Mouse (Mus musculus) urinary bladder, postnatal 25 days (tissue): ENCODE measurements around the gene Cluh.
A peak's percentile ranks its signal among the peaks of the same experiment; 100 is the strongest.

Source experiments
- DNase-seq: peaks from one replicate; pipeline ENCODE4 v3.0.0; 2022; ENCODE audit warnings: low spot score

Cluh gene

DNA sequence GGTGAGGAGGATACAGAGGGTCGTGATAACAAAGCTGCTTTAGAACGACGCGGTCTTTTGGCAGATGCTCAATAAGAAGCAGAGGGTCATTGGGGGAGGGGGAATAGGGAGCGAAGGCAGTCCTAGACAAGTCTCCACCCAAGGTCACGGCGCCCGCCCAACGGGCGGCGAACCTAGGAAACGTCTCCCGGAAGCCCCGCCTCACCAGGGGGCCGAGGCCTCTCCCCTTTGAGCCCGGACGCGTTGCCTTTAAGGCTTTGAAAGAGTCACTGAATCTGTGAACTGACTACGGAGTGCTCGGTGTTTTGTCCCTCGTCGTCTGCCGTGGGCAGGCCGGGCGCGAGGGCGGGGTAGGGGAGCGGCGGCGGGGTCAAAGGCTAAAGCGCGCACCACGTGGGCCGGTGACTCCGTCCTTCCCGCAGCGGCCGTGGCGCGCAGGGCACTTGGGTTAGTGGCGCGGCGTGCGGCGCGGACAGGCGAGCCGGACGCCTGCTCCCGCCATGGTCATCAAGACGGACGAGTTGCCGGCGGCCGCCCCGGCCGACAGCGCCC is at the start of gene Cluh:
Gene Cluh (plus strand): TSS at position 401 of the 552 bp plus-strand sequence.
- DNase-seq: peak; percentile 98

DNA sequence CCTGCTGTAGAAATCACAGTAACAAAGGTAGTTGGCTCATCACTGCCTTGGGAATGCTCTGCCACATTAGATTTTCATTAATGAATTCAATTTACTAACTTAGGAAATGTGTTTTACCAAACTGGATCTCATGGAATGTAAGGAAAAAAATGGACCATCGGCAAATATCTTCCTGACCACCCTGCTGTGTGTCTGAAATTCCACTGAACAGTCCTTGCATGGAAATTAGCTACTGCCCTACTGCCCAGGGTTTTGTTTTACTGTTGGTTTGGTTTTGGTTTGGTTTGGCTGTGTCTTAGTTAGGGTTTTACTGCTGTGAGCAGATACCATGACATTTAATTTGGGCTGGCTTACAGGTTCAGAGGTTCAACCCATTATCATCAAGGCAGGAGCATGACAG is 47.0 kb upstream of the Cluh start:
- no peak for DNase-seq

DNA sequence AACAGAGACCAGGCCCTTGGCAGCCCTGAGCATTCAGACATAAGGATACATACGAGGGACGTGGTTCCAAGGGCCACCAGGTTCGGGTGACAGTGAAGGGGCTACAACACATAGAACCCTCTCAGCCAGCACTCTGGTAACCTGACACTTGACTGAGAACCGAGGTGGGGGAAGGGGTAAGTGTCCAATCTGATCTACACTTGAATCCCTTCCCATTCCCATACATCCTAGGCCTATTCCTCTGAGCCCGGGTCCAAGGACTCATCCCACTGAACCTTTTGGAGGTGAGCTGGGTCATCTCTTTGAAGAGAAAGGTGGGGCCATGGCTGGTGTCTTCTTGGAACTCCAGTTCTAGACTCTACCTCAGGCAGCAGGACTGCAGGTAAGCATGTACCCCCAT is 39.2 kb upstream of the Cluh start:
- no peak for DNase-seq

DNA sequence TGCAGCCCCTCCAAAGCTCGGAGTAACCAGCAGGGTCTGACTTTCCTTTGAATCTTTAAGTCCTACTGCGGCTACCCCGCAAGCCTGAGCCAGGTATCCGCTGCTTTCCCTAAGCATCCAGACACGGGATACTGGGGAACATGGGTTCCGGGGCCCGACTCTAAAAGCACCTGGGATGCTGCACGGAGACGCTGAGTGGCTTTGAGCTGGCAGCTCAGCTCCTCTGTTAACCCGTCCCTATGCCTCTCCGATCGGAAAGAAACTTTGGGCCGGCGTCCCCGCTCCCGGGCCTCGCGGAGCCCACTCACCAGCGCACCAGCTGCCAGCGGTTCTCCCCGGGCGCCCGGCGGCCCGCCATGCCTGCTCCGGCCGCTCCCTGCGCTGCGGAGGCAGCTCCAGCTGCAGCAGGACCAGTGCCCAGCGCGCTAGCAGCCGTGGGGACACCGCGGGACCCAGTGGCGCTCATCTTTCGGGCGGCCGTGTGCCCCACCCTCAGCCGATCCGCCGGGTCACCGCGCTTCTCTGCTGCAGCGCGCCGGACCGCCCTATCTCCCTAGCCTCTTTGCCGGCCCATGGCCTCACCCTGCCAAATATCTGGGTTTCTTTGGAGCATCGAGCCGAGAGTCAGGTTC is 38.6 kb upstream of the Cluh start, which contains the start of gene Rap1gap2:
Gene Rap1gap2 (minus strand): TSS at position 371 of the 632 bp plus-strand sequence.
- DNase-seq: no peak

DNA sequence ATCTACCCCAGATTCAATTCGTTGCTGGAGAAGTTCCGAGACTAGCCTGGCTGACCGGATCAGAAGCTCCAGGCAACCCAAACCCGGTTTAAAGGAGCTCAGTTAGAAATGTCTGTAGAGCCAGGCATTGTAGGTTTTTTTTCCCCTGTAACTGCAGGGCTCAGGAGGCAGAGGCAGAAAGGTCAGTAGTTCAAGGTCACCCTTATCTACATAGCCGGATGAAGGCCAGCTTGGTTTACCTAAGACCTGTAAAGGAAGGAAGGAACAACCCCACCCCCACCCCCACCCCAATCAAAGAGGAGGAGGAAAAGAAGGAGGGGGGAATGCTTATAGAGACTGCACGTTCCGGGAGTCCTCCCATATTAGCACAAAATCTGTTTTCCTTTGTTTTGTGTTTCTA is 37.9 kb upstream of the Cluh start:
- no peak for DNase-seq

DNA sequence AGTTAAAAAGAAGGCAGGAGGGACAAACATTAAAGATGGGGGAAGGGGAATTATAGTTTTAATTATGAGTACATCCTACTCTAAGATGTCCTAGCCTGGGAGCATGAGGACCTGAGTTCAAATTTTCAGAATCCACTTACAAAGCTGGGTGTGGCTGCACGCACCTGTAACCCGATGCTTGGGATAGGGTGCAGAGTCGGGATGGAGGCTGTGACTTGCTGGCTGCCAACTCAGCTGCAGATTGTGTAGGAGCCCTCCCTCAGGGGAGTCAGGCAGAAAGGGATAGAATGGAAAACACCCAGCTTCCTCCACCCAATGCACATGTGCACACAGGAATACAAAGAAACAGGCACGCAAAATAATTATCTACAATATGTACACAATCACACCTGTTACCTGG is 35.9 kb upstream of the Cluh start:
- DNase-seq: no peak

DNA sequence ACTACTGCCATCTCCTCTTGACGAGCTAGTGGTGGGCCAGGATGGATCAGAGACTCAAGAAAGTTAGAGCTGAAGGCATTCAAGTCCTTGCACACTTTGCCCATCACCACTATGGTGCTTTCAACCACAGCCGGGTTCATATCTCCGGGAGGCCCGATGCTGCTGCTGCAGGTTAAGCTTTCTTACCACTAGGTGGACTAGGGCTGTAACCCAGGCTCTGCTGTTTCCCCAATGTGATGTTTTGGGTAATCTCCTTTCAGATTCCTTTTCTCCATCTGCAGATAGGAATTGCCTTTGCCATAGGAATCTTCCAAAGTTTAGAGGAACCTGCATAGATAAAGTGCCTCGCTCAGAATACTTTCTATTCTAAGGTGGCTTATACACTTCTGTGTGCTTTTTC is 33.7 kb upstream of the Cluh start:
- no peak for DNase-seq

DNA sequence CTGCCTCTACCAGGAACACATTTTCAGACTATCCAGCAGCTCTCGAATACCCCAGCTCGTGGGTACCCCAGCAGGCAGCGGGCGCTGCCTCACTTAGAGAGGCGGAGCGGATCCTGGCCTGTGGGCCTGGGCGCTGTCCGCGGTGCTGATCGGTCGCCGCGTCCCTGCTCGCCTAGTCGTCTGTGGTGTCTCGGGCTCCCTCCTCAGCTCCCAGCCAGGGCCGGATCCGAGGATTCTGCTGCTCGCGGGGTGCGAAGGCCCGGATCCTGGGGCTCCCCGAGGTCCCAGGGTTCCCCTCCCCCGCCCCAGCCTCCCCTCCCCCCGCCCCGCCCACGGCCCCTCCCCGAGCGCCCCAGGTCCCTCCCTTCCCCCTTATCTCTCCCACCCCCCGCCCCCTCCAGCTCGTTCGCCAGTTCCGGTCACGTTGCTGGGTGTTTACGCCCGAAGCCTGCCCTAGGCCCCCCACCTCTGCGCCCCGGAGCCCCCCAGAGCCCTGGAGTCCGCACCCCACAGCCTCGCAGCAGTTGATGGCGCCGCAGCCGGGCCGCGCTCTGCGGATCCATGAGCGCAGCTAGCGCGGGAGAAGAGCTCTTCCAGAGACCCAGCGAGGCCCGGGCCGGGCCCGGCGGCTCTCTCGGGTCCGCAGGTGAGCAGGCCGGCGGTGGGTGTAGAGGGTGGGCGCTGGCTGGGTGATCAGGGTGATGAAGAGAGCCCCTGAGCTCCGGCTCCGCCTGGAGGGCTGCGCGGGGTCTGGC is 29.9 kb upstream of the Cluh start, which contains the start of gene Ccdc92b:
Gene Ccdc92b (plus strand): TSS at position 405 of the 755 bp plus-strand sequence.
- peak; percentile 83 for DNase-seq

DNA sequence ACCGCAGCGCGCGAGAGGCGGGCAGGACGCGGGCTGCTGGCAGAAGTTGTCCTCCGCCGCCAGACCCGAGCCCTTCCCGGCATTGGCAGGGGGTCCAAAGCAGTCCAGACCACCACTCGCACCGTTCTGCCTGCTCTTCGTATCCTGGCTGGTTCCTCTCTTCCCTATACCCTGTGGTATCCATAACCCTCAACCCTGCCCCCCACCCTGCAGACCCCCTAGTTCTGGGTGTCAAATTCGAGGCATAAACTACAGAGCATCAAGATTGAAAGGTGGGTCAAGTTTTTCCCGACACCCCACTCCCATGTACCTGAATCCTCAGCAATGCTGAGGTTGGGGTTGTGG is 29.4 kb upstream of the Cluh start:
- no peak for DNase-seq

DNA sequence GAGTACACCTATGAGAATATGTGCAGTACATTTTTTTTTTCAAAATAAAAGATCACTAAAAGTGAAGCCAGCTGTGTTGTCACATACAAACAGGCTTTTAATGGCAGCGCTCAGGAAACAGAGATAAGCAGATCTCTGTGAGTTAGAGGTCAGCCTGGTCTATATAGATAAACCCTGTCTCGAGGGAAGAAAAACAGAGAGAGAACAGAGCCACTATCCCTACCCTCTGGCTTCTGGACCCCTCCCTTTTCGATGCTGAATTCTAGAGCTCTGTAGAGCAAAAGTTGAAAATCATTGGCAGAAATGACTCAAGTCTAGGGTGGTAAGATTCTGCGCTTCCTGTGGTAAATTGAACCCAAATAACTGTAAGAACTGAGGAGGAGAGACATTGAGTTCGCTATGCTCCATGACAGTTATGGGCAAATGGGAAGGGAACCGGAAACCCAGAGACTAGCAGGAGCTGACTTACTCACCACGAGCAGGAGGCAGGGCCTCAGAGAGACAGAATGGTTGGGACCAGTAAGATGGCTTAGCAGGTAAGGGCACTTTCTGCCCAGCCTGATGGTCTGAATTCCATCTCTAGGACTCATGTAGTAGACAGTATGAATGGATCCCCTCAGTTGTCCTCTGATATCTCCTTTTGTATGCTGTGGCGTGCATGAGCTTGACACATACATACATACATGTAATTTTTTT is 27.2 kb upstream of the Cluh start:
- no peak for DNase-seq

DNA sequence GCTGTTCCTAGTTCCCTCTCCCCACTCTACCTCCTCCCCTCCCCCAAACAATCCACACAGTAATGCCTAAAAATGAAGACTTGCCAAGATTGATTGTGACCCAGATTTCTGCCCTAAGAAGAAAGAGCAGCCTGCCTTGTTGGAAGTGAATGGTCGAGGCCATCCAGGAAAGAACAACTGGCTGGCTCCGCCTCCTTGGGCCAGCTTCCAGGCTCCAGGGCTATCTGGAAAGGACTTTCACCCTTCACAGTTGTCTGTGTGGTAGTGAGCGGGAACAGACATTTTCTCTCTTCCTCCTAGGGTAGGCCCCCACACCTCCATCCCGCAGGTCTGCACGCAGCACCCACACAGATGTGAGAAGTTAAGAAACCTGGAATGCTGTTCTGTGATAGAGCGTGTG is 25.6 kb upstream of the Cluh start:
- no peak for DNase-seq

DNA sequence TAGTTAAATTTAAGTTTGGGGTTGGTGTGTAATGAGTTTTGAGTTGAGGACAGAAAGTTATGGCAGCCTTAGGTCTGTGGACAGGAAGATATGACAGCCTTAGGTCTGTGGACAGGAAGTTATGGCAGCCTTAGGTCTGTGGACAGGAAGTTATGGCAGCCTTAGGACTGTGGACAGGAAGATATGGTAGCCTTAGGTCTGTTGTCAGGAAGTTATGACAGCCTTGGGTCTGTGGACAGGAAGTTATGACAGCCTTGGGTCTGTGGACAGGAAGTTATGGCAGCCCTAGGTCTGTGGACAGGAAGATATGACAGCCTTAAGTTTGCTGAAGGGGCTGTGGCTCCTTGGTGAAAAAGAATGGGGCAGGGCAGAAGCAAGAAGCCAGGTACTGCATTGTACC is 24.0 kb upstream of the Cluh start:
- no peak for DNase-seq

DNA sequence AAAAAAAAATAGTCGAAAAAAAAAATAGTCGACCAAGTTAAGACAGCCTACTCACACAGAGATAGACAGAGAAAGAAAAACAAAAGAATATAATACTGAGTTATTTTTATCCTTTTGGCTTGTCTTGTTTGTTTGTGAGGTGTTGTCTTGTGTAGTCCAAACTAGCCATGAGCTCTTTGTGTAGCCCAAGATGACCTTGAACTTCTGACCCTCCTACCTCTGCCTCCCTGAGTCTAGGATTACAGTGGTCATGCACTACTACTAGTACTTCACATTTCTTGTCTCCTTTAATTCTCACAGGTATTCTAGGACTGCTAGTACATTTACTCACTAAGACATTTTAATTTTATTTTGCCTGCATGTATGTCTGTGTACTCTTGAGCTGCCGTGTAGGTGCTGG is 21.8 kb upstream of the Cluh start:
- no peak for DNase-seq

DNA sequence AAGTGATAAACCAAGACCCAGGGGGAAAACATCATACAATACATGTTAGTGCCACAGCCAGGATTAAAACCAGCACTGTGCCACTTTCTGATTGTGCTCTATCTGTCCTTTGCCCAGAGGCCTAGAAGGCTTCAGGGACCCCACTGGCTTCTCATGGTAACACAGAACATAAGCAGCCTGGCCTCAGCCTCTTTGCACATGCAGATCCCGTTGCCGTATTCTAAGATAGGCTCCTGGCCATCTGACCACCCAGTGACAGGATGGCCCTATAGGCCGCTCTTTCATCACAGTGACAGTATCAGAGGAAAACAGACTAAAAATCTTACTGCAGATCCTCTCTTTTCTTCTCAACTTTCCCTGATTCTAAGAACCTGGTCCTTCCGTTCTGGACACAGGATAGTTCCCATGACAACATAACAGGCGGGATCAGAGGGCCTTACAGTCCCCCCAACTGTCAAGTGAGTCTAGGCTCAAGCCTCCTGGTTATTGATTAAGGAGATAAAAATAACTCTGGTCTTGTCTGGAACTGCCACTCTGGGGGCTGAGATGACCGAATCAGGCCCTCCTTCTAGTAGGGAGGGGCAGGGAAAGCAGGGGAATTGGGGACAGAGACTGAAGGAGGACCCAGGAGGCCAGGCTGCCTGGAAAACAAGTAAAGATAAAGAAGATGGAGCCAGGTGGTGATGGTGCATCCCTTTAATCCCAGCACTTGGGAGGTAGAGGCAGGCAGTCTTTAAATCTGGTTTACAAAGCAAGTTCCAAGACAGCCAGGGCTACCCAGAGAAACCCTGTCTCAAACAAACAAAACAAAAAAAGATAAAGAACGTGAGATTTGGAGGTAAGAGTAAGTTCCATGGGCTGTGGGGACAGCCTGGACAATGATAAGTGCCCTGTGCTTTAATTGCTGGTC is 17.2 kb upstream of the Cluh start:
- DNase-seq: no peak

DNA sequence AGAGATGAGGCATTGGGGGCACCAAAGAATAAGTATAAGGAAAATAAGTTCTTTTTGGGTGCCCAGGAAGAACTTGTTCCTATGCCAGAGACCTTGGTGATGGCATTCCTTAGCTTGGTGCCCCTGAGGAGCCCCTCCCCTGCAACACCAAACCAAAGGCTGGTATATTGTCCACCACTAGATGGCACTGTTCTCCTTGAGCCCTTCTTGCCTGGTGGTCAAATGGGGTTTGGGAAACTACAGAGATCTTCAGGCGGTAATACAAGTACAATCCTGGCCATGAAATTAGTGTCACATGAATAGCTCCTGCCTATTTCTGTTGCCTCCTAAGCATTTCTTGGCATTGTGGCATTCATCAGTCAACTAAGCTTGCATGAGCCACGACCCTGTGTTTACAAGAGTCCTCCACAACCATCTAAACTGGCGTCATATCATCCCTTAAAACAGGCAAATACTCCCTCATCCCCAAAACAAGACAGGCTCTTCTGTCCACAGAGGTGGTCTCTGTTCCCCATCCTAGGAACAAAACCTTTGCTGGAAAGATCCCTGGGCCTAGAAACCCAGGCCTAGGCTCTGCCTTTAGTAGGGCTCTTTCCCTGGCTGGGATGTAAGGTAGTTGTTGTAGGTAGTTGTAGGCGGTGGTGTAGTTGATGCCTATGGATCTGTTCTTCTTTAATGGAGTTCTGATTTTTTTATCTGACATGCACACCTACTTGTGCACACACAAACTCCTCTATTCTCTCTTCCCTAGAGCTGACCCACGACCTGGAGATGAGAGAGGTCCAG is 14.6 kb upstream of the Cluh start:
- peak; percentile 56 for DNase-seq

DNA sequence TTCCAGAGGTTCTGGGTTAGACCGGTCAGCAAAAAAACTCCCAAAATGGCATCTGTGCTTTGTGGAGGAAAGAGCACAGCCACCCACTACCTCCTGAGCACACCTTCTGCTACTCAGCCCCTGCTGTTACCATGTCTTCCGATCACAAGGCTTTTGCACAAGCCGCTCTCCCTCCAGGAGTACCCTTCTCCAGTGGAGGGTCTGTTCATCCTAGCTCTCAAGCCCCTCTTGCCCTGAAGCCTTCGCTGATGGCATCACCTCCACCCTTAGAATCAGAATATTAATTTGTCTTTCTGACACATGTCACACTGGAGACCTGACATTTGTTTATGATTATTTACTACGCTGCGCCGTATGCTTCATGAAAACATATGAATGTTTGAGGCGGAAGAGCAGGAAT is 11.8 kb upstream of the Cluh start:
- no peak for DNase-seq

DNA sequence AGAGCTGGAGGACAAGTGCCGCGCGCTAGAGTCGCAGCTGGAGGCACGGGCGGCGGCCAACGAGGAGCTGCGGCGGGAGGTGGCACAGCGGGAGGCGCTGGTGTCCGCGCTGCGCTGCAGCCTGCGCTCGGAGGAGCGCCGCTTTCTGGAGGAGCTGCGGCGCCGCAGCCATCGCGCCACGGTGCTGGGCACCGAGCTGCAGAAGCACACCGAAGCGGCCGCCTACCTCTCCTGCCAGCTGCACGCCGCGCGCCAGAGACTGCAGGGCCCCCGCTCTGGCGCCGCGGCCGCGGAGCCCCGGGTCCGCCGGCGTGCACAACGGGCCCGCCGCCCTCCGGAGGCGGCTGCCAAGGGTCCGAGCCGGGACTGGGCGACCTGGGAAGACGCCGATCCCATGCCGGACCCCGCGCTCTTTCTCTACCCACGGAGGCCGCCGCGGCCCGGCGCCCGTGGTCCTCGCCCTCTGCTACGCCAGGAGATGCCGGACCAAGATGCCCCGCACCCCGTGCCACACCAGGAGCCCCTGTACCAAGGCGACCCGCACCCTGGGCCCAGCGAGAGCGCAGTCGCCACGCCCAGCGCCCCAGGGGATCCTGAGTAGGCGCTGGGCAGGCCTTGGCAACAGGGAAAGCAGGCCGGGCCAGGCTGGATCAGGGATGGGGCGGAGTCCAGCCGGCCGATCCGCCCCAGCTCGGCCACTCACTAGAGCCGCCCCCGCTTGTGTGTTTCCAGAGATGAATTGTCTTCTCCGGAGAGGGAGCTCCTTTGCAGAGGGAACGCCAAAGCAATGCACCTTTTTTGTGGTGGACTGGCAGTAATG is 11.1 kb upstream of the Cluh start:
- peak; percentile 72 for DNase-seq

DNA sequence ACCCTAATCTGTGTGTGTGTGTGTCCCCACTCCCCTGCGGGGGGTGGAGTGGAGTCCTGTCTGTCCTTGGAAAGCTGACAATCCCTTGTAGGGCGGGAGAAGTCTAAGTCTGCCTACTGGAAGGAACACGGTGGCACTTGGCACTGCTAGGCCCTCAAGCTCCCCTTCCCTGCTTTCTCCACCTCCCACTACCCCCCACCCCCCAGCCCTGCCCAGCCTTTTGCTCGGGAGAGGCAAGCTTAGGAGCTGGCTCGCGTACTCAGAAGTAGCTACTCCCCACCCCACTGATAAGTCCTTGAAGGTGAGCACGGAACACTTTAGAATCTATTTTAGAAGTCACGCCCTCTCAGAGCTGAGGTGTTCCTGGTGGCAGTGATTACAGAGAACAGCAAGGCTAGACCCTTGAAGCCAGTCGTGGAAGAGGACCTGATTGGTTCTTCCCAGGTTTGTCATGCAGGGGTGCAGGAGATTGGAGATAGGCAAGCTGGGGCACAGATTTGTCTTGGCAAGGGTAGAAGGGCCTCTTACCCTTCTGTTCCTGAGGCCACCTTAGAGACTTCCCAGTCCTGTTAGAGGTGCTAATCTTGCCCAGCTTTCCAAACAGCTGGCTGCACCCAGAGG is 10.4 kb upstream of the Cluh start:
- DNase-seq: no peak

DNA sequence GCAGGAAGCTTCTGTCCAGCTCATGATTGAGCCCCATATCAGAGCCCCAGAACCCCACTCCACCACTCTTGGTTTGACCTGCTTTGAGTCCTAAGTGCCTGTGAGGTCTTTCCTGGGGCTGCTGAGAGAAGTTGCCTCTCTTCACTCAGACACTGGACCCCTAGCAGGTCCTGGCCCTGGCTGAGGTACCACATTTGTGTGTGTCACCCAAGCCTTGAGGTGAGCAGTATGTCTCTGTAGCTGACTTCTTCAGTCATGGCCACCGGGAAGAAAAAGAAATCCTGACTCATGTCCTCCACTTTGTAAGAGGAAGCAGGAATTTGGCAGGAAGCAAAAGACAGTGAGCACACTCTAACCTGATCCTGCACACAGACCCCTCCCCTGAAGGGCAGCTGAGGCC is 9.7 kb upstream of the Cluh start:
- no peak for DNase-seq

DNA sequence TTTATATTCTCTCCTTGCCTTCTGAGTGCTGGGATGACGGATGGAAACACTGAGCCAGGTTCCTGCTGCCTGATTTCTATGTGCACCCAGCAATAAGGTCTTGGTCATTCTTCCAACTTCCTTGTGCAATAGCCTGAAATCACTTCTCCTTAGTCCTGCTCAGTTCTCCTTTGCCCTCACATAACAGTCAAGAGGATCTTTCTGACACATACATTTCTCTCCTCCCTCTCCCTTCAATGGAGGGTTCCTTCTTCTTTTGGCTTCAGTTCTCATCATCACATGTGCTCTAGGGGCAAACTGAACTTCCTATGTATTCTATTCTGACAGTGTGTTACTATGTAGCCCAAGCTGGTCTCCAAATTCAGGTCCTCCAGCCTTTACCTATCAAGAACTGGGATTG is 1.3 kb upstream of the Cluh start:
- no peak for DNase-seq
